Mouse (Mus musculus) adrenal gland, adult 8-10 months (tissue): ENCODE data around the gene Neurl3. TPM values are rescaled to one million over a fixed set of nuclear protein-coding genes. Genes with fewer than 3 reads are reported as not detected.

Source experiments
- total RNA-seq, 4 experiments: library from RNA; stranded (reverse); gene quantifications; 2 replicates each; pipeline ENCODE4 v1.2.4; 2022

Neurl3 gene
- total RNA-seq, 4 experiments from 2014 or later = 7.6 to 12.1 (median 10.1) TPM

Other genes starting within 250 kb of the Neurl3 start
- gene Hs6st1, start 206.3 kb downstream of the Neurl3 start, total RNA-seq = 100 to 1,000 TPM in 2 of 4 experiments, 10 to 100 TPM in 2; 70.2 to 122 (median 96.6) TPM
- gene Uggt1, start 30.0 kb downstream of the Neurl3 start, total RNA-seq = 10 to 100 TPM; 50.9 to 64.5 (median 54.8) TPM
- gene Arid5a, start 33.1 kb upstream of the Neurl3 start, total RNA-seq = 1 to 10 TPM; 4.0 to 6.3 (median 4.9) TPM
- gene Kansl3, start 94.5 kb upstream of the Neurl3 start, total RNA-seq = 100 to 1,000 TPM in 3 of 4 experiments, 10 to 100 TPM in 1; 86.5 to 139 (median 135) TPM
- 1 to 10 TPM in 2 of 4 experiments, not detected in 2; 1.3 to 1.6 TPM for gene Fer1l5, start 97.6 kb upstream of the Neurl3 start, total RNA-seq
- gene Lman2l, start 170.6 kb upstream of the Neurl3 start, total RNA-seq = 10 to 100 TPM; 43.0 to 59.8 (median 46.6) TPM
- 1 to 10 TPM; 4.1 to 6.2 (median 5.1) TPM for gene Cnnm4, start 196.9 kb upstream of the Neurl3 start, total RNA-seq
- gene Cnnm3, start 237.2 kb upstream of the Neurl3 start, total RNA-seq = 10 to 100 TPM; 41.4 to 45.3 (median 42.6) TPM